Mouse (Mus musculus) forebrain, postnatal 0 days (tissue): ENCODE data around the gene Gm10160. TPM values are rescaled to one million over a fixed set of nuclear protein-coding genes. Genes with fewer than 3 reads are reported as not detected.
A peak's percentile ranks its signal among the peaks of the same experiment; 100 is the strongest.

Experiments
- ATAC-seq: fragments of 200-750 bp; cut with Nextera tagmentation; 2 replicates; pipeline ENCODE4 v1.8.0; 2017; ENCODE audit warnings: mild to moderate bottlenecking, moderate library complexity
- DNase-seq: peaks from one replicate; pipeline ENCODE4 v3.0.0-alpha.2; 2015
- H3K27ac ChIP-seq: fragments of 300-500 bp; sonication (generic); 2 replicates; pipeline ENCODE4 v1.5.1; 2014; ENCODE audit warnings: low read depth, mild to moderate bottlenecking, antibody characterized with exemption, low read length, moderate library complexity, mixed read lengths
- H3K27me3 ChIP-seq: fragments of 300-500 bp; sonication (generic); 2 replicates; pipeline ENCODE4 v1.6.1; 2014; ENCODE audit warnings: mild to moderate bottlenecking, low read length, mixed read lengths; ENCODE audit not compliant: insufficient read depth
- H3K36me3 ChIP-seq: fragments of 300-500 bp; sonication (generic); 2 replicates; pipeline ENCODE4 v1.6.1; 2014; ENCODE audit warnings: mild to moderate bottlenecking, moderate library complexity; ENCODE audit not compliant: insufficient read depth
- H3K4me1 ChIP-seq: fragments of 300-500 bp; sonication (generic); 2 replicates; pipeline ENCODE4 v1.6.1; 2014; ENCODE audit warnings: antibody characterized with exemption; ENCODE audit not compliant: insufficient read depth
- H3K4me2 ChIP-seq: fragments of 300-500 bp; sonication (generic); 2 replicates; pipeline ENCODE4 v1.6.1; 2014; ENCODE audit warnings: low read depth, mild to moderate bottlenecking, moderate library complexity
- H3K4me3 ChIP-seq: fragments of 300-500 bp; sonication (generic); 2 replicates; pipeline ENCODE4 v1.5.1; 2014; ENCODE audit warnings: low read depth, low read length, mixed read lengths
- H3K9ac ChIP-seq: fragments of 300-500 bp; sonication (generic); 2 replicates; pipeline ENCODE4 v1.6.1; 2014; ENCODE audit warnings: mild to moderate bottlenecking
- H3K9me3 ChIP-seq: fragments of 300-500 bp; sonication (generic); 2 replicates; pipeline ENCODE4 v1.6.1; 2016; ENCODE audit warnings: low read length
- CTCF ChIP-seq: sonication (generic); IDR thresholded peaks from 2 replicates; pipeline ENCODE4 v1.5.1; 2016; ENCODE audit warnings: antibody characterized with exemption, control low read depth, low read depth
- WGBS: fragments of 180-500 bp; shearing (Covaris S2); extraction: QIAGEN DNeasy Blood & Tissue Kit; methylation state at CpG from one replicate; pipeline ENCODE4 v1.1.7; 2014; 5-methylcytosine and 5-hydroxymethylcytosine counted together
- polyA plus RNA-seq: library from polyadenylated mRNA; unstranded; fragments of >200 nt; fragmentation: Nextera tagmentation; extraction: Ambion mirVana; gene quantifications from 2 replicates; pipeline ENCODE4 v1.2.1, GENCODE M21; 2015
- total RNA-seq: library from RNA; depleted of rRNA; stranded (reverse); fragments of >200 nt; gene quantifications from 2 replicates; pipeline ENCODE4 v1.2.3, GENCODE M21; 2014

The Gm10160 gene
- total and polyA plus RNA-seq, 2 experiments from 2014 or later, result not detected

DNA sequence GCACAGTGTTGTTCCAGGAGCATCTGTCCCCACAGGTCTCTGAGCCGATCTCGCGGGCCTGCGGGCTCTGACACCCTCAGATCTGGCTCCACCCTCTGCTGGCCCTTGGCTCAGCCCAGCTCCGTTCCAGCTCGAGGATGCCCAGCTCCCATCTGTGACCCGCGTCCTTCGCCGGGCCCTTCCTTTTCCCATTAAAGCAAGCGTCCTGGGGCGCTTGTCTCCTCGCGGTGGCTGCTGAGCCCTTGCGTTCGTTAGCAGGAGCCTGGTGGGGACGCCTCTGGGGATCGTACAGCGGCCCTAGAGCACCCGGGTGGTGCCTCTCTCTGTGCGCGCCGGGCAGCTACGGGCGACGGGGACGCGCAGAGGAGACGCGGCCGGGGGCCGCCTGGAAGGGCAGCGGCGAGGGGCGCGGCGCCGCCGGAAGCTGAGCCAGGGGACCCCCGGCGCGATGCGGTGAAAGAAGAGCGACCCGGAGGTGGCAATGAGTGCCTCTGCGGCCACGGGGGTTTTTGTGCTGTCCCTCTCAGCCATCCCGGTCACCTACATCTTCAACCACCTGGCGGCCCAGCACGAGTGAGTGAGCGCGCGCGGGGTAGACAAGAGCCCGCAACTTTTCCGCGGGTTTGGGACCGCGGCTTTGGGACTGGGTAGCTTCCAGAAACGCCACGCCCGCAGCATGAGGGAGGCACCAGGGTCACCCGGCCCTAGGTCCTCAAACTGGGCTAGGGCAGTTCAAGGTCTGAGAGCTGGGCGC, 3.6 kb upstream of the Gm10160 start, which contains the start of gene Tm6sf1:
TSS of gene Tm6sf1 (plus strand) at position 34 of the 754 bp plus-strand sequence.
- H3K27me3 ChIP-seq, result no peaks in the 10 kb centered on the region; the same call in 1 of the 2 replicates
- no peaks in the 10 kb centered on the region for H3K9me3 ChIP-seq
- H3K4me2 ChIP-seq, result peak within 1 kb of the TSS; percentile 99
- peak; percentile 83 for ATAC-seq
- no peaks in the 10 kb centered on the region for H3K36me3 ChIP-seq
- H3K4me3 ChIP-seq, result peak within 1 kb of the TSS; percentile 63
- H3K9ac ChIP-seq, result peak within 1 kb of the TSS; percentile 72
- H3K27ac ChIP-seq, result no peak within 1 kb of the TSS; the same call in 1 of the 2 replicates
- no peaks in the 10 kb centered on the region for H3K4me1 ChIP-seq
- peak; percentile 46 for DNase-seq
- no peak for TF ChIP-seq CTCF
- 2% methylated on average over 64 of the region's 64 CpGs for WGBS

DNA sequence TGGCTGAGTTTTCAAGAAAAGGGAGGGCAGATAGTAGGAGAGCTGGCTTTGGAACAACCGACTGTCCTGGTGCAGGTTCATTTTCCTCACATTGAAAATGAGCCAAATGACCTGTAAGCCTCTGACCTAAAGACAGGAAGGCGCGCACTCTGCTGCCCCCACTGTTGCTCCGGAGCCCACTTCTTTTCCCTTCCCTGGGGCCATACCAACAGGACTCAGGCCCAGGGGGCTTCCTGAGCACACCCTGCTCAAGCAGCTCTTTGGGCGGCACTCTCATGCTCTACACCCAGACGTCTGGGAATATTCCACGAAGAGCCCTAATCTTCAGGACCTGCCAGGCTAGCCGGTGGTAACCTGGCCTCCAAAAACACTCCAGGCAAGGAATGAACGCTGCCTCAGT, 2.6 kb upstream of the Gm10160 start:
- DNase-seq, result no peak

GRCm38 (mm10) chr7:81856221-81856620, 627 bp upstream of the Gm10160 start:
- Histone ChIP-seq H3K36me3 (no peaks in the 10 kb centered on the region), H3K9ac (no peak overlapping the region), H3K4me3 (no peak overlapping the region), H3K27me3 (no peaks in the 10 kb centered on the region; the same call in 1 of the 2 replicates), H3K27ac (no peak overlapping the region), H3K4me2 (no peak overlapping the region), H3K4me1 (no peaks in the 10 kb centered on the region), H3K9me3 (no peaks in the 10 kb centered on the region)
- TF ChIP-seq CTCF, result no peak
- ATAC-seq (no peak), DNase-seq (no peak)
- WGBS, result 84% methylated on average over 4 of the region's 4 CpGs

More for the DNA sequence above, 2.6 kb upstream of the Gm10160 start:
- Histone ChIP-seq H3K9ac (no peak overlapping the region), H3K36me3 (no peaks in the 10 kb centered on the region), H3K27ac (no peak overlapping the region), H3K9me3 (no peaks in the 10 kb centered on the region), H3K4me1 (no peaks in the 10 kb centered on the region), H3K27me3 (no peaks in the 10 kb centered on the region; the same call in 1 of the 2 replicates), H3K4me2 (peak overlapping the region; percentile 99), H3K4me3 (peak overlapping the region; percentile 63)
- ATAC-seq, result no peak
- TF ChIP-seq CTCF, result no peak
- WGBS, result 9% methylated on average over 9 of the region's 9 CpGs

DNA sequence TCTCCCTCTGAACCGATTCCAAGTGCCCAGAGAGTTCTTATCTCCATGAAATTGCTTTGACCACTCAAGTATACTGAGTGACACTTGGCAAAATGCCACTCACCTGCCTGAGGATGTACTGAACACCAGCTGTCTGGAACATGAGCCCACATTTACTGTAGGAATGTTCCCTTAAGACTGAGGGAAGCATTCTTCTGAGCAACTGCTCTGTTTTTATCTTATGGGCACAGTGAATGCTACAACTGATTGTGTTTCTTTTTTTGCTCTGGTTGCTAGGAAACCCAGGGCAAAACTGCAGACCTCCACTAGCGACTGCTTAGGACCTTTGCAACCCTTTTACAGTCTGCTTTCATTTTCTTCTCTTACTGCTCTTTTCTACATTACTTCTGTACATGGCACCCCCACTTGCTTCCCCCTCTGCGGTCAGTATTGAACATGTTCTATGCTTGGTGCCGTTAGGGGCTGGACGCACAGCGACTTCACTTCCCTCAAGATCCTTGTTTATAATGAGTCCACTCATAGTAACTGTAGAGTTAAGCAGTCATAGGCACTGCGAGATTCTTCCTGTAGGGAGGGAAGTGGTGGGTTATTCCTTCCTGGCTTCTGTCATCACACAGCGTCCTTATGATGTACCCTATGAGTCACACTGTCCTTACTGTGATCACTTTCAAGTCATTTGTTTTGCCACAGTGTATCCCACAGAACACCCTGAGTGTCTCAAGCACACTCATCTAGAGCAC, 856 bp downstream of the Gm10160 start:
- Histone ChIP-seq H3K36me3 (no peaks in the 10 kb centered on the region), H3K4me3 (no peak overlapping the region), H3K27me3 (no peaks in the 10 kb centered on the region; the same call in 1 of the 2 replicates), H3K9ac (no peak overlapping the region), H3K9me3 (no peaks in the 10 kb centered on the region), H3K4me2 (no peak overlapping the region), H3K27ac (no peak overlapping the region), H3K4me1 (no peaks in the 10 kb centered on the region)
- WGBS, result 43% methylated on average over 8 of the region's 8 CpGs
- DNase-seq (no peak), ATAC-seq (no peak)
- no peak for TF ChIP-seq CTCF

- DNase-seq, result no peak
- 92% methylated on average over 3 of the region's 3 CpGs for WGBS
- no peak for ATAC-seq
Observed at GRCm38 (mm10) chr7:81851706-81852105, 3.9 kb downstream of the Gm10160 start.

GRCm38 (mm10) chr7:81850171-81850570, 5.4 kb downstream of the Gm10160 start:
- H3K4me3 ChIP-seq, result no peak overlapping the region
- no peak overlapping the region for H3K27ac ChIP-seq
- 89% methylated on average over 6 of the region's 6 CpGs for WGBS
- no peak overlapping the region for H3K4me2 ChIP-seq
- DNase-seq (no peak), ATAC-seq (no peak)
- TF ChIP-seq CTCF, result no peak
- H3K36me3 ChIP-seq, result no peaks in the 10 kb centered on the region
- H3K27me3 ChIP-seq, result no peaks in the 10 kb centered on the region
- no peaks in the 10 kb centered on the region for H3K9me3 ChIP-seq
- no peak overlapping the region for H3K9ac ChIP-seq
- no peaks in the 10 kb centered on the region for H3K4me1 ChIP-seq

More at GRCm38 (mm10) chr7:81851706-81852105, 3.9 kb downstream of the Gm10160 start:
- Histone ChIP-seq H3K4me2 (no peak overlapping the region), H3K27me3 (no peaks in the 10 kb centered on the region; the same call in 1 of the 2 replicates), H3K36me3 (no peaks in the 10 kb centered on the region), H3K9ac (no peak overlapping the region), H3K9me3 (no peaks in the 10 kb centered on the region), H3K27ac (no peak overlapping the region), H3K4me1 (no peaks in the 10 kb centered on the region), H3K4me3 (no peak overlapping the region)
- TF ChIP-seq CTCF, result no peak

DNA sequence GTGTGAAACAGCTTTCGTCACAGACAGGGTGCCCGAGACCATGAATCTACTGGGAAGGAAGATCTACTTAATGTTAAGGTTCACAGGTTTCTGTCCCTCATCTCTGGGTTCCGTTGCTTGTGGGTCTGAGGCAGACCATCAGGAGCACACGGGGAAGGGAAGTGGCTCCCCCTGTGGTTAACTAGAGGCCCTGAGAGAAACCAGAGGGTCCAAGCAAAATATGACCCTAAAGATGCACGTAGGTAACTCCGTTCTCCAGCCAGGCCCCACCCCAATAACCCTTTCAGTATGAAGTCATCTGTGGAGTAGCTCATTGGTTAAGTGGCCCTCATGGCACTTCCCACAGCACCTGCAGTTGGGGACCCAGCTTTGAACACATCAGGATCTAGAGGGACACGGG, 6.0 kb downstream of the Gm10160 start:
- Histone ChIP-seq H3K27me3 (no peaks in the 10 kb centered on the region), H3K4me2 (no peak overlapping the region), H3K4me1 (no peaks in the 10 kb centered on the region), H3K9me3 (no peaks in the 10 kb centered on the region), H3K36me3 (no peaks in the 10 kb centered on the region), H3K4me3 (no peak overlapping the region), H3K27ac (no peak overlapping the region), H3K9ac (no peak overlapping the region)
- WGBS, result 91% methylated on average over 7 of the region's 7 CpGs
- no peak for DNase-seq
- no peak for TF ChIP-seq CTCF
- no peak for ATAC-seq
